Mouse (Mus musculus) thymus, postnatal 10 days (tissue): ENCODE data around the gene Pnkp.
A peak's percentile ranks its signal among the peaks of the same experiment; 100 is the strongest.

Experiments
- DNase-seq, 2 experiments: peaks; one replicate each; pipeline ENCODE4 v3.0.0; 2021; ENCODE audit warnings: low spot score in 2 of 2

The Pnkp gene

GRCm38 (mm10) chr7:44828706-44829105 is 28.2 kb upstream of the Pnkp start:
- no peak for DNase-seq

DNA sequence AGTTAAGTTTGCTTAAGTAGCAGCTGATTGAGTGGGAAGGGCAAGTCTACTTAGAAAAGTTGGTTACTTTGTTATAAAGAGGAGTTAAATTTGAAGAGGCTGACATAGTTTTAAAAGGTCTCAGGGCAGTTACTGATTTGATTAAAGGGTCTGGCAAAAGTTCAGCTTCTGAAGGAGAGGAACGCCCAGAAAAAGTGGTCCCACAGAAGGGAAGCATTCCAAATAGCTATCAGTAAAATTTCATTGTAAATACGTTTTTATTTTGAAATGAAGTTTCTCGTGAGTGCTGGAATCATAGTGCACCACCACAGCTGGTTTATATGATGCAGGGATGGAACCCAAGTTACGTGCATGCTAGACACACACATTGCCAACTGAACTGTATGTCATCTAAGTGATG is 24.2 kb upstream of the Pnkp start:
- DNase-seq, result no peak

GRCm38 (mm10) chr7:44835373-44836015 is 21.4 kb upstream of the Pnkp start:
- DNase-seq, result no peak

- no peak for DNase-seq
Observed at GRCm38 (mm10) chr7:44836016-44836404, 20.9 kb upstream of the Pnkp start.

DNA sequence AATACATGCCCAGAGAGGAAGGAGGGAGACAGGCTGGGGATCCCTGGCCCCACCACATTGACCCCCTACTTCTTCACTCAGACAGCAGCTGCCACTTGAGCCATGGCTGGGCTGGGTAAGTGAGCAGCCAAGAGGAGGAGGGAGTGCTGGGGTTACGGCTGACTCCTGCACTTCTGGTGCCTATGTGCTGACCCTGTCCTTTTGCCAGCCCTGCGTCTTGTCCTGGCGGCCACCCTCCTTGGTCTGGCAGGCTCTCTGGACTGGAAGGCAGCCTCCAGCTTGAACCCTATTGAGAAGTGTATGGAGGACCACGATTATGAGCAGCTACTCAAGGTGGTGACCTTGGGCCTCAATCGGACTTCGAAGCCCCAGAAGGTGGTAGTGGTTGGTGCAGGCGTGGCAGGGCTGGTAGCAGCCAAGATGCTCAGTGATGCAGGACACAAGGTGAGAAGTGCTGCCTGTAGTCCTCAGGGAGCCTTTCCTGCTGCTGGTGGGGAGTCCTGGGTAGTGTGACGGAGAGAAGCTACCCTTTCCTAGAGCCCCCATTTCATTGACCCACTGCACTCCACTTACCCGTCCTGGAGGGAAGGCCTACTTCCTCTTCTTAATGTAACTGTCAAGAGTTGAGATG is 20.4 kb upstream of the Pnkp start:
- no peak for DNase-seq

DNA sequence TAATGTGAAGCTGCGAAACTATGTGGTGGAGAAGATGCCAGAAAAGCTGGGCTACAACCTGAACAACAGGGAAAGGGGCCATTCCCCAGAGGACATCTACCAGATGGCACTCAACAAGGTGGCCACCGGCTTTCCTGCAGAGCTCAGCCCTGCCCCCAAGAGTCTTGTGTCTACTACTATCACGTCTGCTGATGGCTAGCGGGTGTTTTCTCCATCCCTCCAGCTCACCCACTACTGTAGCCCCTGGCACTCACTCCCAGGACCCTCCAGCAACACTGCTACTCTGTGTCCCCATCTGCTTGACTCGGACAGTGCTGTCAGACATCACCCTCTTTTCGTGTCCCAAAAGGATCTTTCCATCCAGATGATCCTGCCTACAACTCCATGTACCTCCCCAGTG is 18.9 kb upstream of the Pnkp start:
- DNase-seq, result no peak

- DNase-seq, result no peak
Observed at GRCm38 (mm10) chr7:44839171-44839490, 17.8 kb upstream of the Pnkp start.

GRCm38 (mm10) chr7:44839491-44840191 is 17.3 kb upstream of the Pnkp start:
- peak in 1 of 2 experiments; percentile 46 for DNase-seq

GRCm38 (mm10) chr7:44840426-44840825 is 16.5 kb upstream of the Pnkp start:
- no peak for DNase-seq

GRCm38 (mm10) chr7:44841825-44842463 is 15.0 kb upstream of the Pnkp start:
- no peak for DNase-seq

GRCm38 (mm10) chr7:44845006-44845405 is 11.9 kb upstream of the Pnkp start:
- DNase-seq, result no peak

DNA sequence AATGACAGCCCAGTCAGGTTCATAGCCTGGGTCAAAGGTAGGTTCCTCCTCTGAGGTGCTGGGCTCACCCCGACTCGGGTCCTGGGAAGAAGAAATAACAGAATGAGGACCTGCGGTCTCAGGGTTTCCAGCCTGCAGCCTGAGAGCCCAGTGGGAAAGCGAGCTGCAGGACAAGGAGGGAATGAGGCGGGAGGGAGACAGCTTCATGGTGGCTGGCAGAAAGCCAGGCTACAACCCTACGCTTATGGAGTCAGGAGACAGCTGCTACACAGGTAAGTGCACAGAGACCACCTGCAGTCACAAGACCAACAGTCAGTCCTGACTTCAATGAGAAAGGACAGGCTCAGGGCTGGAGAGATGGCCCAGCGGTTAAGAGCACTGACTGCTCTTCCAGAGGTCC is 10.1 kb upstream of the Pnkp start:
- DNase-seq, result no peak

DNA sequence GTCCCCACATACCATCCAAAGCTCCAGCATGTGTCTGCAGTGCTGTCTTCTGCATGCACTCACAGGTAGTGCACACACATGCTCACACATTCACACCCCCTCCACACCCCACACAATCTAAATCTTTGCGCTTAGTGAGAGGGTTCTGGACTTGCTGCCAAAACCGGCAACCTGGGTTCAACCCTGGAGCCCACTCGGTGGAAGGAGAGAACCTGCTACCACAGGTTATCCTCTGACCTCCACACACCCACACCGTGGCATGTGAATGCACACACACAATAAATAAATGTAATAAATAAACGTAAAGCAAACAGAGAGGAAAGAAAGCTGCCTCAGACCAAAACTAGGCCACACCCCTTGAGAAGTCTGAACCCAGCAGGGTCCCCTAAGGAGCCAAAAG is 9.2 kb upstream of the Pnkp start:
- no peak for DNase-seq

DNA sequence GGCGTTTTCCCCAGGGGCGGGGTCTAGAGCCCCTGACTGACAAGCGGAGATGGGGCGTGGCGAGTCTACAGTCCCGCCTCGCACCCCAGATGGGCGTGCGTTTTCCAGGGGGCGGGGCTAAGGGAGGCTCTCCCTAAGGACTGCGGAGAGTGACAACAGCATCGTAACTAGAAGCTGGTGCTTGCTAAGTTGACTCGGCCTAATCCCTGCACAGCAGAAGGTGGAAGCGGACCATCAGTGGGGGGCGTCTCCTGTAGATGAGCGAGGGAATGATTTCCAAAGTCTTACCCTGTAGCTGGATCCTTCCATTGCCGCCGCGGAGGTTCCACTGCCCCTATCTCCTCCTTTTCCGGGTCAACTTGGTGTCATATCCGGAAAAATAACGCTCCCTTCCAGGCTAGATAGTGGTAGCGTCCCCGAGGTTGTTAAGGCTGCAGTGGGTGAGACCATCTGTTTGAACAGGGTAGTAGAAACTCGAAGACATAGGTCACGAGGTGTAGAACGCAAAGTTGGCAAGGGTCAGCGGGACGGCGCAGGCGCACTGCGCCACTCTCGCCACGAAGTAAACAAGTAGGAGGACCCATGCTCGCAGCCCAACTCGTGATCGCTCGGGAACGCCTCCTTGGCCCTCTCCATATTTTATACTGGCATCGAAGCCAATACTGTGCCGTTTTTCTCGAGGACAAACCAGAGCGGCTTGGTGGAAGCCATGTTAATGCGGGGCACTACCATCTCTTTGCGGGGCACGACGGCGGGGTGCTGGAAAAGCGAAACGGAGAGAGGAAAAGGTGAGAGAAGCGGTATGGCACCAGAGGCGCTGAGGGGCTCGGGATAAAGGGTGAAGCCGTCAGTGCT is 8.2 kb upstream of the Pnkp start, which contains the start of the genes Akt1s1 and Tbc1d17:
Gene Akt1s1, plus strand, starts transcription at position 431 of the 855 bp plus-strand sequence.
Gene Tbc1d17, minus strand, starts transcription at position 519 of the 855 bp plus-strand sequence.
- peak; percentile 96 to 97 for DNase-seq

DNA sequence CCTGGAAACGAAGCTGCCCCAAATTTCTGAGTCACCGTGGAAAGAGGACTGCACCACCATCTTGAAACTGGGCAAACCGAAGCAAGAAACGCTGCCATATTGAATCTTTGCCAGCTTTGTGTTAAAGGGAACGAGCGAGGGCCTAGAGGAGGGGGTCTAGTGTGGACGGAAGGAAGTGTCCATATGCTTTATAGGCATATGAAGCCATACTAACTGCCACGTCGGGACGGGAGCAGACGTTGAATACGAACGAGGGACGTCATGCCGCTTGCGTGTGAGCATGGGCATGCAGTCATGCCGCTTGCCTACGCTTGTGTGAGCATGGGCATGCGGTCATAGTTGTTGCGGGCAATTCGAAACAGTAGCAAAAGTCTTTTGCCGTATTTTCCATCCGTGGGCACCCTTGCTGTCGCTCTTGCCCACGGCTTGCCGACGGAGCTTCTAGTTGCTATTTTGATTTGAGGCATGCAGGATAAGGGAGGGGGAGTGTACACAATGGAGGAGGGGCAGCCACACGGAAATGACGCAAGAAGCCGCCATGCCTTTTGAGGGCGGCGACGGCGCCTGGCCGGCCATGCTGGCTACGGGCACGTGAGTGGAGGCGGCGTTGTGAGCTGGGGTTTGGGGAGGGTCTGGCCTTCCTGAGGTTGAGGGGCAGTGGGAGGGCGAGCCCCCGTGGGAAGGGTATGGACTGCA is 7.4 kb upstream of the Pnkp start:
- DNase-seq, result peak; percentile 84 to 89

GRCm38 (mm10) chr7:44850146-44850545 is 6.8 kb upstream of the Pnkp start:
- peak; percentile 78 to 82 for DNase-seq

DNA sequence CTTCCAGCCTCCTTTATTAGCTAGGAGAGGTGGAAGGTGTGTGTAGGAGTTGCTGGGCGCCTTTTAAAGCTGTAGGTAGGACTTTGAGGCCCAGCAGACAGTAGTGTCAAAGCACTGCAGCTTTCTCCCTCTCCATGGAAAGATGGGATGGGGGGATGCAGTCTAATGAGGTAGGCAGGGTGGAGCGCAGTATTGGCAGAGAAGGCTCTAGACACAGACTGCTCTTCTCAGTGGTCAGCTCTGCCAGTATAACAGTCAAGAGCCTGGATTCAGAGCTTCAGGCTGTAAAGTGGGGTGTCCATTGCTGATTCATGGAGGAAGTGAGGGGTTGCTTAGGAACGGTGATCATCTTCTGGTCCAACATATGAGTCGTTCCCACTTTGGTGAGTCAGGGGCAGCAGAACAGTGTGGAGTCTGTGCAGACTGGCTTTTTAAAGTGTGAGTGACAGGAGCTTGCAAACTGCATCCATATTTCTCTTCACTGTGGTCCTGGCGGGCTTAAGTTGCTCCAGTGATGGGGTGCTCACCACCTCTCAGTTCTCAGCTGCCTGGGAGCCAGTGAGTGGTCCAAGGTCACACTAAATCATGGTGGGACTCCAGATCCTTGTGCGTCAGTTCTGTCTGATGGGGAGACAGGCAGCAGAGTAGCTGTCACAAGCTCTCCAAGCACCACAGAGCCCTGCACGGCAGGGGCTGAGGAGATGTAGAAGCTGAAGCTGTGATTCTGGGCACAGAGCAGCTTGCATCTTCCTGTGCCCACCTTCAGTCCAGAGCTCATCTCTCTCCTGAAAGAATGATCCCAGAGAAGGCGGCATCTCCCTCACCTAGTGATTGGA is 5.9 kb upstream of the Pnkp start:
- no peak for DNase-seq

DNA sequence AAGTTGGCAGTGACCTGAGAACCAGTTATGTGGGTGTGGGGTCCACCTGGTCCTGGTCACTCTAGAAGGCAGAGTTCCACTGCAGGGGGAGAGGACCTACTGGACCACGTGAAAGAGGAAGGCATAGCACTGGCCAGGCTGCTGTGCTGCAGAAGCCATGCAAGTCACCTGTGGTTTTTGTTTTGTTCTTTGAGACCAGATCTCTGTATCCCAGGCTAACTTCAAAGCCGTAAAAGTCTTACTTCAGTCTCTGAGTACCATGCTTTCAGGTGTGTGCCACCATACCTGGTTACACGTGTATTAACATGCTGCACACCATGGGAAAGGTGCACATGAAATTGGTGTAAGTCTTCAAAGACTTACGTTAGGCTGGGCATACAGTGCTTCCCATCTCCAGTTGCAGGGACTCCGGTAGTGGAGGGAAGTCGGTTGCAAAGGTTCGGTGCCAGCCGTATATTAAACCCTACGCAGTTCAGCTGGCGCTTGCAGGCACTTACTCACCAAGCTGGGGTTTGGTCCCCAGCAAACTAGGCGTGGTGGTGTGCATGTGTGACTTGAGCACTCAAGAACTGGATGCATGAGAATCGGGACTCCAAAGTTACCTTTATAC is 5.2 kb upstream of the Pnkp start:
- DNase-seq, result no peak

GRCm38 (mm10) chr7:44852259-44853027 is 4.5 kb upstream of the Pnkp start:
- no peak for DNase-seq
